Mouse (Mus musculus) intestine, embryonic 15.5 days (tissue): Measurements from ENCODE around the gene Hspbp1. TPM values are rescaled to one million over a fixed set of nuclear protein-coding genes. Genes with fewer than 3 reads are reported as not detected.

Experiments used
- ATAC-seq: fragments of 200-750 bp; cut with Nextera tagmentation; 2 replicates; pipeline ENCODE4 v1.8.0; 2017; ENCODE audit warnings: moderate TSS enrichment, moderate library complexity
- H3K27ac ChIP-seq: fragments of 300-500 bp; sonication (generic); 2 replicates; pipeline ENCODE4 v1.5.1; 2015; ENCODE audit warnings: mild to moderate bottlenecking, inconsistent platforms
- H3K27me3 ChIP-seq: fragments of 300-500 bp; sonication (generic); replicated peaks from 2 replicates; pipeline ENCODE4 v1.6.1; 2015; ENCODE audit warnings: inconsistent platforms
- H3K36me3 ChIP-seq: fragments of 300-500 bp; sonication (generic); 2 replicates; pipeline ENCODE4 v1.6.1; 2015; ENCODE audit warnings: inconsistent platforms
- H3K4me1 ChIP-seq: fragments of 300-500 bp; sonication (generic); replicated peaks from 2 replicates; pipeline ENCODE4 v1.6.1; 2015; ENCODE audit warnings: inconsistent platforms
- H3K4me2 ChIP-seq: fragments of 300-500 bp; sonication (generic); replicated peaks from 2 replicates; pipeline ENCODE4 v1.6.1; 2015; ENCODE audit warnings: mild to moderate bottlenecking, inconsistent platforms
- H3K4me3 ChIP-seq: fragments of 300-500 bp; sonication (generic); replicated peaks from 2 replicates; pipeline ENCODE4 v1.5.1; 2015; ENCODE audit warnings: inconsistent platforms
- H3K9ac ChIP-seq: fragments of 300-500 bp; sonication (generic); 2 replicates; pipeline ENCODE4 v1.6.1; 2015; ENCODE audit warnings: inconsistent platforms
- H3K9me3 ChIP-seq: fragments of 300-500 bp; sonication (generic); 2 replicates; pipeline ENCODE4 v1.6.1; 2016; ENCODE audit warnings: inconsistent platforms
- WGBS: fragments of 180-500 bp; shearing (Covaris S2); methylation state at CpG from one replicate; pipeline ENCODE4 v1.1.7; 2015; 5-methylcytosine and 5-hydroxymethylcytosine counted together
- polyA plus RNA-seq: library from polyadenylated mRNA; unstranded; fragments of >200 nt; fragmentation: Nextera tagmentation; extraction: Ambion mirVana; gene quantifications from 2 replicates; pipeline ENCODE4 v1.2.1, GENCODE M21; 2015

Gene Hspbp1
- polyA plus RNA-seq, 1 experiment from 2014 or later = 98.2 TPM

DNA sequence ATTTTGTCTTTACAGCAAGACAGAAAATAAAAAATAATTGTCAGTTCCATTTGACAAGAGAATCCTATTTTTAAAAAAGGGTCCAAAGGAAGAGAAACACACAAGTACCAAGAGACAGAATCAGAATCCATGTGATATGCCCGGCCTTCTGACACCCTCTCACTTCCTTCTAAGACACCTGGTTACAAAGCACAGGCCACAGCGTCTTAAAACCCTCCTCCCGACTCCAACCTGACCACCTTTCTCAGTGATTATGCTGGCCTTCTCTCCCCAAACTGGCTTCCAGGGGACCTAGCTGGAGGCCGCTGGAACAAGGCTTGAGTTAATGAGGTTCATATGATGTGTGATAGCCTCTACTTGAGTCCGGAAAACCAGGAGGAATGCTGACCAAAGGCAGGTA, 31.5 kb downstream of the Hspbp1 start:
- Histone ChIP-seq H3K36me3 (0 out of 2 replicates have a peak, but pooled peaks cover 3% of the 10 kb centered on the region), H3K4me2 (no peak overlapping the region), H3K4me3 (no peak overlapping the region), H3K9ac (no peak overlapping the region), H3K27me3 (no peaks in the 10 kb centered on the region), H3K9me3 (no peaks in the 10 kb centered on the region), H3K27ac (no peak overlapping the region), H3K4me1 (peaks cover 34% of the 10 kb centered on the region)
- ATAC-seq = no peak
- WGBS = 82% methylated on average over 5 of the region's 5 CpGs

DNA sequence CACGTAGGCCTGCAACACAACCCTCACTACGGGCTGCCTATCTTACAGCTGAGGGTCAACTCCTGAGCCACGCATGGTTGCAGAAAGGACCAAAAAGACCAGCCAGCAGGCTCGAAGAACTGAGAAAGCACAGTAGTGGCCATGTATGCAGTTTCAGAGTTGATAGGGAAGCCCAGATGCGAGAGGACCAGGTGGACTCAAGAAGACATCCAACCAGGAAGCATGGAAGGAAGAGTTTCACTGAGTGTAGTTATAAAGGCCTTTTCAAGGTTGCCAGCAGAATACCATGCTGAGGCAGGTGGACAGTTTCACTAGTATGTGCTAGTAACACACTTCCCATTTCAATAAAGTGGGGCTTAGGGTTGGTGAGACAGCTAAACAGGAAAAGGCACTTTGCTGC, 32.1 kb downstream of the Hspbp1 start:
- H3K4me2 ChIP-seq = no peak overlapping the region
- H3K27me3 ChIP-seq = no peaks in the 10 kb centered on the region
- H3K4me1 ChIP-seq = peaks cover 30% of the 10 kb centered on the region
- no peak overlapping the region for H3K4me3 ChIP-seq
- no peak for ATAC-seq
- H3K9ac ChIP-seq = no peak overlapping the region
- no peaks in the 10 kb centered on the region for H3K9me3 ChIP-seq
- H3K36me3 ChIP-seq = 0 out of 2 replicates have a peak, but pooled peaks cover 3% of the 10 kb centered on the region
- no peak overlapping the region for H3K27ac ChIP-seq
- 86% methylated on average over 5 of the region's 5 CpGs for WGBS

DNA sequence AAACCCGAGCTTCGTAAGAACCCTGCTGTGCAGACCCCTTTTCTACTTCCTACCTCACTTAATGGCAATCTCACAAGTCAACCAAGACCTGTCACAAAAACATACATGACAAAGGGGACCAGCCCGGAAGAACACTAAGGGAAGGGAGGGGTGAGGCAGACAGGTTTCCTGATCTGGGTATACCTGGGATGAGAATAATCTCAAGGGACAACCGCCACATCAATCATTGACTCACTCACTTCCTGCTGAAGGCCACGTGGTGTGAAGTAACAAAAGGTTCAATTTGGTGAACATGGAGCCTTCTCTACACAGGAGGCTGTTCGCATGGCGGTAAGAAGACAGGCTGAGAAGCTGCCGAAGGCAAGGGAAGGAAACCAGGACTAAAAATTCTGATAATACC, 33.3 kb downstream of the Hspbp1 start:
- Histone ChIP-seq H3K9ac (no peak overlapping the region), H3K9me3 (no peaks in the 10 kb centered on the region), H3K36me3 (peaks cover 4% of the 10 kb centered on the region; the same call in 1 of the 2 replicates), H3K4me1 (peaks cover 19% of the 10 kb centered on the region), H3K4me2 (no peak overlapping the region), H3K27me3 (no peaks in the 10 kb centered on the region), H3K27ac (no peak overlapping the region), H3K4me3 (no peak overlapping the region)
- peak; percentile 57 for ATAC-seq
- WGBS = 65% methylated on average over 8 of the region's 8 CpGs

- H3K4me2 ChIP-seq = no peak overlapping the region
- H3K36me3 ChIP-seq = peaks cover 17% of the 10 kb centered on the region
- 0 out of 2 replicates have a peak, but pooled peaks cover 5% of the 10 kb centered on the region for H3K4me1 ChIP-seq
- H3K9me3 ChIP-seq = no peaks in the 10 kb centered on the region
- H3K27me3 ChIP-seq = no peaks in the 10 kb centered on the region
- H3K9ac ChIP-seq = no peak overlapping the region
- no peak overlapping the region for H3K4me3 ChIP-seq
- WGBS = 87% methylated on average over 2 of the region's 2 CpGs
- no peak overlapping the region for H3K27ac ChIP-seq
- ATAC-seq = no peak
These were observed 36.9 kb downstream of the Hspbp1 start for GRCm38 (mm10) chr7:4647992-4648391.

DNA sequence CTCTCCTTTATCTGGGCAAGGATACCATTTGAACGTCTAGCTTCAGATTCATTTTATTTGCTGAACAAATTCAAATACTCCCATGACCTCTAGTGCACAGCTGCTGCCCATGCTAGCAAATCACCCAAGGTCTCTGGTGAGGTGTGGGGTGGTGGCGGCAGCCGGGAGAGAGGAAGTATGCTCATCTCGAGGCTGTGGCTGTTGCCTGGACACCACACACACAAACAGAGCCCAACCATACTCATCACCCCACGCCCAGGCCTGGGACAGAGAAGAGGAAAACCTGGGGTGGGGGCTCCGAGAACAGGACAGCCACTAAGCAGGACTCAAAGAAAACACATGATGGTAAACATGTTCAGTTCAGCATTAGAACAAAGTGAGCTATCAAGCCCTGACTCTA, 37.6 kb downstream of the Hspbp1 start:
- Histone ChIP-seq H3K9ac (no peak overlapping the region), H3K9me3 (no peaks in the 10 kb centered on the region), H3K4me2 (no peak overlapping the region), H3K36me3 (peaks cover 22% of the 10 kb centered on the region), H3K4me3 (no peak overlapping the region), H3K27ac (no peak overlapping the region), H3K4me1 (no peaks in the 10 kb centered on the region), H3K27me3 (no peaks in the 10 kb centered on the region)
- peak; percentile 61 for ATAC-seq
- WGBS = 35% methylated on average over 6 of the region's 6 CpGs

DNA sequence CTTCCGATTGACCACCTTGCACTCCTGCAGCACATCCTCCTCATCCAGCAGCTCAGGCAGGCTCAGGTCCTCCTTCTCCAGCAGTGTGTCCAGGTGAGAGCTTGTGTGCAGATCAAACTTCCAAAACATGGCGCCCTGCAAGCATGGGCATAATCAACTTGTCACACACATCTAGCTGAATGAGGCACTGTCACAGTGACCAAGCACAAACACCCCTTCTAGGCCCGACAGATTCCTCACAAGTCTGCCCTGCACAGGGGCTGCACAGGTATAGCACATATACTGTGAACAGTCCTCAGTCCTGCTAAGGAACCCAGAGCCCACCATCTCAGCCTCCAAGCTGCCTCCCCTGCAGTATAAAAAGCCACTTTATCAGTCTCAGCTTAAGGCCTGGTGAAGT, 38.1 kb downstream of the Hspbp1 start:
- Histone ChIP-seq H3K9me3 (no peaks in the 10 kb centered on the region), H3K4me1 (no peaks in the 10 kb centered on the region), H3K9ac (no peak overlapping the region), H3K4me2 (no peak overlapping the region), H3K4me3 (no peak overlapping the region), H3K27ac (no peak overlapping the region), H3K36me3 (peaks cover 24% of the 10 kb centered on the region), H3K27me3 (no peaks in the 10 kb centered on the region)
- ATAC-seq = 0 out of 2 replicates have a peak, but pooled peaks have one; percentile 4
- WGBS = 81% methylated on average over 3 of the region's 3 CpGs

GRCm38 (mm10) chr7:4643225-4643624, 41.6 kb downstream of the Hspbp1 start:
- ATAC-seq = no peak
- H3K4me2 ChIP-seq = no peak overlapping the region
- H3K27me3 ChIP-seq = no peaks in the 10 kb centered on the region
- H3K4me3 ChIP-seq = no peak overlapping the region
- H3K27ac ChIP-seq = no peak overlapping the region
- H3K4me1 ChIP-seq = no peaks in the 10 kb centered on the region
- H3K9me3 ChIP-seq = no peaks in the 10 kb centered on the region
- peaks cover 50% of the 10 kb centered on the region for H3K36me3 ChIP-seq
- no peak overlapping the region for H3K9ac ChIP-seq
- 87% methylated on average over 6 of the region's 6 CpGs for WGBS

GRCm38 (mm10) chr7:4641956-4642355, 42.9 kb downstream of the Hspbp1 start:
- Histone ChIP-seq H3K9ac (no peak overlapping the region), H3K4me1 (no peaks in the 10 kb centered on the region), H3K4me3 (no peak overlapping the region), H3K36me3 (peaks cover 55% of the 10 kb centered on the region), H3K4me2 (no peak overlapping the region), H3K27me3 (no peaks in the 10 kb centered on the region), H3K27ac (no peak overlapping the region), H3K9me3 (no peaks in the 10 kb centered on the region)
- no peak for ATAC-seq
- WGBS = 60% methylated on average over 7 of the region's 7 CpGs

- no peak overlapping the region for H3K4me2 ChIP-seq
- WGBS = 75% methylated on average over 11 of the region's 11 CpGs
- H3K4me1 ChIP-seq = no peaks in the 10 kb centered on the region
- H3K27ac ChIP-seq = no peak overlapping the region
- H3K27me3 ChIP-seq = no peaks in the 10 kb centered on the region
- no peak overlapping the region for H3K4me3 ChIP-seq
- ATAC-seq = no peak
- H3K9me3 ChIP-seq = no peaks in the 10 kb centered on the region
- no peak overlapping the region for H3K9ac ChIP-seq
- peaks cover 55% of the 10 kb centered on the region for H3K36me3 ChIP-seq
These were observed 43.7 kb downstream of the Hspbp1 start for GRCm38 (mm10) chr7:4641155-4641554.

DNA sequence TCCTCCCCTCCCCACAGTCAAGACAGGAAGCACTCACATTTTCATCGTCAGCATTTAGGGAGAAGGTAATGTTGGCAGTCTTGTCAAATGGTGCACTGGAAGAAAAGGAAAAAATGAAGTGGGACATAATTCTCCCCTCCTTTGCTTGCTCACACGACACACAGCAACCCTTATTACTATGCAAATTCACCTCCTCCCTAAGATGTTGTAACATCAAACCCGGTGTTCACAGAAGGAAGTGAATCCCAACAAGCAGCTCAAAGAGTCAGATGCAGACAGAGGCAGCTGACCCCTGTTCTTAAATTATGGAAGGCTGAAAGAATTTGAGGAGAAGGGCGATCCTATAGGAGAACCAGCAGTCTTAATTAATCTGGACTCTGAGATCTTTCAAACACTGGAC, 48.7 kb downstream of the Hspbp1 start:
- Histone ChIP-seq H3K9me3 (no peaks in the 10 kb centered on the region), H3K27ac (no peak overlapping the region), H3K4me1 (no peaks in the 10 kb centered on the region), H3K4me2 (no peak overlapping the region), H3K4me3 (no peak overlapping the region), H3K9ac (no peak overlapping the region), H3K36me3 (peaks cover 56% of the 10 kb centered on the region), H3K27me3 (no peaks in the 10 kb centered on the region)
- ATAC-seq = no peak
- WGBS = 81% methylated on average over 4 of the region's 4 CpGs

DNA sequence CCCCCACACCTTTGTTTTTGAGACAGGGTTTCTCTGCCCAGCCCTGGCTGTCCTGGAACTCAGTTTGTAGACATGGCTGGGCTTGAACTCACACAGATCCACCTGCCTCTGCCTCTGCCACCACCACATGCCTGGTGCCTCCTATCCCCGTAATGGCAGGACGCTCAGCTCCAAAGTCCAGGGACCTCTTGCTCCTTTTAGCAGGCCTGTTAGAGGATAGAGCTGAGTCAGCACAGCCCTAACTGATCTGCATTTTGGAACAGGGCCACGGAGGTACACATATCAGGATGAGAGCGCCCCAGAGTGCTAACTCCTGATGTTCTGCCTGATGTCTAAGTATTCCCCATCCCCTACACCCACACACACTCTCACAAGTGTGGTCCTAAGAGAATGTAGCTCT, 53.8 kb downstream of the Hspbp1 start, which contains the start of gene Tmem86b:
Gene Tmem86b, minus strand, starts transcription at position 392 of the 400 bp plus-strand sequence.
- H3K9me3 ChIP-seq = no peaks in the 10 kb centered on the region
- no peak within 1 kb of the TSS for H3K9ac ChIP-seq
- peak; percentile 37 for ATAC-seq
- 85% methylated on average over 4 of the region's 4 CpGs for WGBS
- H3K4me2 ChIP-seq = peak within 1 kb of the TSS; percentile 41; the same call in 1 of the 2 replicates
- H3K27me3 ChIP-seq = no peaks in the 10 kb centered on the region
- no peaks in the 10 kb centered on the region for H3K4me1 ChIP-seq
- no peak within 1 kb of the TSS for H3K4me3 ChIP-seq
- peaks cover 38% of the 10 kb centered on the region for H3K36me3 ChIP-seq
- no peak within 1 kb of the TSS; the same call in 1 of the 2 replicates for H3K27ac ChIP-seq

- Histone ChIP-seq H3K4me1 (no peaks in the 10 kb centered on the region), H3K27me3 (no peaks in the 10 kb centered on the region), H3K9me3 (no peaks in the 10 kb centered on the region), H3K36me3 (peaks cover 33% of the 10 kb centered on the region), H3K4me3 (peak overlapping the region; percentile 9; the same call in 1 of the 2 replicates), H3K27ac (peak overlapping the region; percentile 67), H3K9ac (no peak overlapping the region), H3K4me2 (peak overlapping the region; percentile 41)
- peak; percentile 91 for ATAC-seq
- 59% methylated on average over 1 of the region's 1 CpGs for WGBS
These were observed 54.7 kb downstream of the Hspbp1 start for GRCm38 (mm10) chr7:4630198-4630597.

- Histone ChIP-seq H3K4me1 (no peaks in the 10 kb centered on the region), H3K27ac (peak overlapping the region; percentile 67), H3K9me3 (no peaks in the 10 kb centered on the region), H3K9ac (no peak overlapping the region), H3K36me3 (peaks cover 33% of the 10 kb centered on the region), H3K27me3 (no peaks in the 10 kb centered on the region), H3K4me3 (peak overlapping the region; percentile 9), H3K4me2 (peak overlapping the region; percentile 41)
- ATAC-seq = peak; percentile 70
- 71% methylated on average over 5 of the region's 5 CpGs for WGBS
These were observed 55.3 kb downstream of the Hspbp1 start for GRCm38 (mm10) chr7:4629586-4629985.
